Mouse (Mus musculus) CD4-positive helper T cell, adult 2 months (primary cell): ENCODE data around the gene Cebpzos.

Source experiments
- DNase-seq: peaks from one replicate; pipeline ENCODE4 v3.0.0-alpha.2; 2012; ENCODE audit warnings: low read depth, missing footprints, low spot score

Cebpzos gene

DNA sequence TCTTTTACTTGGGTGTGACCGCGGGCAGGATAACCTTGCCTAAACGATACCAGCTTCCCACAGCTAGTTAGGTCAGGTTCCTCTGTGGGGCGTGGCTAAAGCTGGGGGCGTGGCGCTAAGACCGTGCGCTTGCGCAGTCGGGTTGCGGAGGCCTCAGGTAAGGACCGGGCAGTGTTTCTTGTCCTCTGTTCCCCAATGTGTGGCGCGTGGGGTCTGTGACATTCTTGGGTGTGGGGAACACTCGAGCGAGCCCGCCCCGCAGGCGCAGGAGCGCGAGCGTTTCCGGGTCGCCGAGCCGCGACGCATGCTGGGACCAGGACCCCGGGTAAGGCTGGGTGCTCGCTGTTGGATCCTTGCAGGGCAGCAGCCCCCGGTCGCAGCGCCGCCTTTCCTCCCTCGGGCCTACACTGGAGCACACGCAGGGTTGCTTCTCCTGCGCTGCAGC is at the start of gene Cebpzos:
Cebpzos (plus strand) TSS at position 132 of the 445 bp plus-strand sequence.
- DNase-seq: peak; percentile 92

DNA sequence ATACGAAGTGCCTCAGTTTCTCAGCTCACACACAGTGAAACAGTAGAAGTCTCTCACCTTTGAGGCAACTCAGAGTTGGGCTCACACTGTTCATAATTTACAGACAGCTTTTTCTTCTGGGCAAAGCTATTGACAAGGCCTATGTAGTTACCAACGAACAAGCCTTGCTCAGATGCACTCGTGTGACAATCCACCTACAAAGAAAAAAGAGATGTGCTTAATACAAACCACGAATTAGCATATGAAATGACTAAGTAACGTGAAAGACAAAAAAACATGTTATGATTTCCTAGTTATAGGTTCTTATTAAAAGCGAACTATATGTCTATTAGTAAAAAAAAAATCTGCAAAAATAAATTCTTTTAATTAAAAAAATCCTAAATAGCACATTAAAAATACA is 42.4 kb upstream of the Cebpzos start:
- DNase-seq: no peak

DNA sequence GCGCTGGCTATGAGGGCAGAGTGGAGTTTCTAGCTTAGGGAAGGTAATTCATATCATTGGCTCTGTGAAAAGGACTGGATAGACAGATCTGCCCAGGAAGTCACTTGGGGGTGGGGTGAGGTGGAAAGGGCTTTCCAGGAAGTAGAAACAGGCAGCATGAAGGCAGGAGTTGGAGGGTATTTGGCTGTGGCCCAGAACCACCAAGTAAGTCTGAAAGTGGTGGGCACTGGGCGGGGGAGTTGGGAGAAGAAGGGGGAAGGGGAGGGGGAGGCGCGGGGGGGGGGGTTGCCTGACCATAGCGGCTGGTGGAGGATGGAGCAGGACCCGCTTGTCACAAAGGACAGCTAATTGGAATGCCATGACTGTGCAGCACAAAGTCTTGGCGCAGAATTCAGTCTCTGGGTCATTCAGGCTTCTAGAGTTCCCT is 34.4 kb upstream of the Cebpzos start:
- DNase-seq: peak; percentile 35

DNA sequence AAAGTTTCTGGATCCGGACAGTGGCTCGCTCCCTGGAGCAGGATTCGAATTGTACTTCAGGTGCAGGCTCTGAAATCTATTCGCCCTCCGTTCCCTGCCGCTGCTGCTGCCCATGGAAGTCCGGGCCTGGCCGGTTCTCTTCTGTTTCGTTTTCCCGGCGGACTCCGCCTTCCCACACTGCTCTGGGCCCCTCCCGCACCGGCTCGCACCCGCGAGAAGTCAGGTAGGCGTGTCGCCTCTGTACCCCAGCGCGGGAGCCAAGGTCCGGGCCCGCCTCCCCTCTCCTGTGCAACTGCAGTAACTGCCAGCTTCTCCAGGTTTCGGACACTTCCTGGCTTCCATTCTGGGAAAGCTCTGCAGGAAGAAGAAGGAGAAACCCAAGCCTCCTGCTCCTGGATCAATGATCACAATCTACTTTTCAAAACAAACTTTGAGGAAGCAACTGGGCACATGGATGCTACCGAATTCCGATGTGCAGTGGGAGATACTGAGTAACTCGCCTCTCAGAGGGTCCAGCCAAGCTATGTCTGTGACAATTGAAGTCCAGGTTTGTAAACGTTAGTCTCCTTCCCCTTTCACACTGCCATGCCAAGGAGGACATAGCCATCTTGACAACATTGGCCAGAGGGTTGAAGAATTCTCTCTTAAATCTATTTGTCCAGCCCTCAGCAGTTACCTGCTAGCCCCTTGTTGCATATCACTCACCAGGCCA is 33.7 kb upstream of the Cebpzos start, which contains the start of gene Eif2ak2:
Eif2ak2 (minus strand) TSS at position 173 of the 712 bp plus-strand sequence.
- DNase-seq: peak; percentile 67

DNA sequence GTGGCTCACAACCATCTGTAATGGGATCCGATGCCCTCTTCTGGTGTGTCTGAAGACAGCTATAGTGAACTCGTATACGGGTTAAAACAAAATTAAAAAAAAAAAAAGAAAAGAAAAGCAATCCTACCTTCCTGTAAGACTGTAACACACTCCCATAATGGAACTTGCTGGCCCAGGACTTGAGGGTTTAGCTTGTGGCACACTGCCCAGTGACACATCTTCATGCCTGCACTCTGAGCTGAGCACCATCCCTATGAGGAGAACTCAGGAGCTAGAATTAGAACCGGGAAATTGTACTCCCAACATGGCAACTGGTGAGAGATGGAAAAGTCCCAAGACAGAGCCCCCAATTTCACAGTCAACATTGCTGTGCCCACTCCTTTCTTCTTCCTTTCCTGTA is 33.0 kb upstream of the Cebpzos start:
- no peak for DNase-seq

DNA sequence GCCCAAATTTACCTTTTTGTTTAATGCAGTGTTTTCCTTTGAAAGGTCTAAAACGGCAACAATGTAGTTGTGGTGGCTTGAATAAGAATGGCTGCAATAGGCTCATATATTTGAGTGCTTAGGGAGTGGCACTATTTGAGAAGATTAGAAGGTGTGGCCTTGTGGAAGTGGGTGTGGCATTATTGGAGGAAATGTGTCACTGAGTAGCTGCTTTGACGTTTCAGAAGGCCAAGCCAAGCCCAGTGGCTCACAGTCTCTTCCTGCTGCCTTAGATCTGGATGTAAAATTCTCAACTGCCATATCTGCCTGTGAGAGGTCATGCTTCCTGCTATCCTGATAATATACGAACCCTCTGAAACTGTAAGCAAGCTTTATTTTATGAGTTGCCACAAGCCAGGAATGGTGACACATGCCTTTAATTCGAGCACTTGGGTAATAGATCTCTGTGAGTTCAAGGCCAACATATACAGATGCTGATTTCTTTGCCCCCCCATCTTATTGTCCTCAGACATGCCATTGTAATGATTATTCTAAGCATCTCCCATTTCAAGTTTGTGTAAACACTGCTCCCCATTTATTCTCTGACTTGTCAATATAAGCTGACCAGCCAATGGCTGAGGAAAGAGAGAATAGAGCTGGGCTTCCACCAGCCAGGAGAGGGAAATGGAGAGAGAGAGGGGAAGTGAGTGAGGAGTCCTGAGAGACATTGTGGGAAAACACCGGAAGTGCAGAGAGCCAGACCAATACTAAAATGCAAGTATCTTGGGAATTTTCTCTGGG is 30.8 kb upstream of the Cebpzos start:
- no peak for DNase-seq

DNA sequence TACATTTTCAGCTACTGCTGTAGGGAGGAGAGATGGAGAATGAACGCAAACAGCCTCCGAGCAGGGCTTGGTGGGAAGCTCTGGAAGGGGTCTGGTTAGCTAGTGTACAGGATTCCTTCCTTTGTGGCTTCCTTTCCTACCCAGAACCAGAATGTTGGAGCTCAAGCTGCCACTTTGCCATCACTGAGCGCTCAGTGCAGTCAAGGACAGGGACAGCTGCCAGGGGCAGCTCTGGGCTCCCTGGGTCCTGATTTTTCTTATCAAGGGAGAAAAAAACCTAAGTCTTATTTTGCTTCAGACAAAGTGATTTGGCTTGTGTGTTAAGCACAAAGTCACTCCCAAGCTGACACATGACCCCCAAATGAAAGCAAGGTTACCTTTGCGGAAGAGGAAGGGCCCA is 27.7 kb upstream of the Cebpzos start:
- no peak for DNase-seq

DNA sequence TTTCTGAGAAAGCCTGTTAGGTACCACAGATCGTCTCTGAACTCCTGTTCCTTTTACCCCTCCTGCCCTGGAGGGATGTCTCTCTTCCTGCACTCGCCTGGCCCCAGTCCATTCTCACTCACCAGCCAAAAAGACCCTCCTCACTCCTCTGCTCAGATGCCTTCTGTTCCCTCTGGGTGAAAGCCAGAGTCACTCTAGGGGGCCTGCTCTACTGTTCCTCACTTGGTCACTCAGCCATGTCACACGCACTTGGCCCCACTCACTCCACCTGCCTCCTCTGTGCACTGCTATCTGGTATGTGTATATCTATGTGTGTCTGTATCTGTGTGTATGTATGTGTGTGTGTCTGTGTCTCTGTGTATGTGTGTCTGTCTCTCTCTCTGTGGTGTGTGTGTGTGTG is 27.1 kb upstream of the Cebpzos start:
- DNase-seq: no peak

DNA sequence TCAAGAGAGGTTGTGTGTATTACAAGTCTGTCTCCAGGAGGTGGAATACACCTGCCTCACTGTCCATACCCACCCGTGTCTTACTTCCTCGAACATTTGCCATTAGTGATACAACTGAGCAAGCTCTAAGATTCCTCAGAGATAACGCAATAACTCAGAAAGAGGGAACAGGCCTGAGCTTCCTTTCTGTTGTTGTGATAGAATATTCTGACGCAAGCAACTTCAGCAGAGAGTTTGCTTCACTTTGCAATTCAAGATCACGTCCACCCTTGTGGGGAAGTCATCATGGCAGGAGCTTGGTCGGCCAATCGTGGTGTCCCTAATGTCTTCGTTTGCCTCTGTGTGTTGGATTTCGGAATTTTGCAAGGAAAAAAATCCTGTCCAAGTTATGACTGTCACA is 25.3 kb upstream of the Cebpzos start:
- DNase-seq: no peak

DNA sequence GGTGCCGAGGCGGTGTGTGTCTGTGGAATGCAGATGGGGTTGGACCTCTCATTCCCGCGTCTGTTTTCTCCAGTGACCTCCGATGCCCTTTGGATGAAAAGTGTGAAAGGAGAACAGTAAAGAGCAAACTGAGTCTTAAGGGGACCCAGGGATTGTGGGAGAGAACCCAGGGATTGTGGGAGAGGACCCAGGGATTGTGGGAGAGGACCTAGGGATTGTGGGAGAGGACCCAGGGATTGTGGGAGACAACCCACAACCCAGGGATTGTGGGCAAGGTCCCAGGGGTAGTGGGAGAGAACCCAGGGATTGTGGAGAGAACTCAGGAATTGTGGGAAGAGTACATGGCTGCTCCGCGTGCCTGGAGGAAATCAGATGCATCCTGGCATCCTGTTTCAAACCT is 21.3 kb upstream of the Cebpzos start:
- DNase-seq: no peak

DNA sequence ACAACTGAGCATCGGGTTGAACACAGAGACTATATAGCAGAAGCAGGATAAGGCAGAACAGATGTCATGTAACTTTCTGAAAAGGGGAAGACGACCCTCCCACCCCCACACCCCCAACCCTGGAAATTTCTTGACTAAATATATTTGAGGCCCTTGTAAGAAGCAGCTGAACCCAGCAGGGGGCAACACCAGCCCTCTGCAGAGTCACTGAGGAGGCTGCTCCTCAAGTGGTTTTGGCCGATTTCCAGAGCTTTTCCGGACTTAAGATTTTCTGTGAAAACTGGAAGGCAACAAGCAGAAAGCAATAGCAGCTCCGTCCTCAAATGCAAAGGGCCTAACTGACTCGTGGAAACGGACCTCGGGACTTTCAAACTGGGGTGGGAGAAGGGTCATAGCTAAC is 20.9 kb upstream of the Cebpzos start:
- DNase-seq: peak; percentile 34

DNA sequence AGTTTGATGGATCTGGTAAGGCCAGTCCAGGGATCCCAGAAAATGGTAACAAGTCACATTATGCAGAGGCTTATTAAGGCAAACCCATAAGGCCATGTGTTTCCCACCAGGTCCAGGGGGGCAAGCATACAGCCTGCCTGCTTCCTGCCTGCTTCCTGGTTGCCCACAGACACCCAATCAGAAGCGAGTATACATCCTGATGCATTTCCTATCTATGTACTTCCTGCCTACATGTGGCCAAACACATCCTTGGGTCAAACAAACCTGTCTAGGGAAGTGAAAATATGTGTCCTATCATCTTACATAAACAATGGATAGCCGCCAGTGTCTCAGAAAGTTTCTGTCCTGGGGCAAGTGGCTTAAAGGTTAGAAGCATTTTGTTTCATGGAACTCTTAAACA is 13.1 kb upstream of the Cebpzos start:
- no peak for DNase-seq

DNA sequence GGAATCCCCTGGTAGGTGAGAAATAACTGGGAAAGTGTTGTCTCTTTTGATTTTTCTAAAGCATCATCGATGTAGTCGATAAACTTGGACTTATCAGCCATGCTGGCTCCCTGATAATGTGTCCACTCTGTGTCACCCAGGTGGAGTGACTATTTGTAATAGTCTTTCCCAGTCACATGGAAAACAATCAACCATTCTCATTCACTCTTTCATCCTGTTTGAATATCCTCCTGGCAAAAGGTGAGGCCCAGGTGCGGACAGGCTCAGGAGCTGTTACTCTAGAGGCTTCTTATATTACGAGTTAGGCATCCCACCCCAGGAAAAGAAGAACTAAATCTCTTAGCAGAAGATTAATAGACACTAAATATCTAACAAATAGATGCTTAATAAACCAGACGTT is 9.4 kb upstream of the Cebpzos start, which contains the start of gene Sult6b1:
Sult6b1 (minus strand) TSS at position 101 of the 400 bp plus-strand sequence.
- DNase-seq: no peak

DNA sequence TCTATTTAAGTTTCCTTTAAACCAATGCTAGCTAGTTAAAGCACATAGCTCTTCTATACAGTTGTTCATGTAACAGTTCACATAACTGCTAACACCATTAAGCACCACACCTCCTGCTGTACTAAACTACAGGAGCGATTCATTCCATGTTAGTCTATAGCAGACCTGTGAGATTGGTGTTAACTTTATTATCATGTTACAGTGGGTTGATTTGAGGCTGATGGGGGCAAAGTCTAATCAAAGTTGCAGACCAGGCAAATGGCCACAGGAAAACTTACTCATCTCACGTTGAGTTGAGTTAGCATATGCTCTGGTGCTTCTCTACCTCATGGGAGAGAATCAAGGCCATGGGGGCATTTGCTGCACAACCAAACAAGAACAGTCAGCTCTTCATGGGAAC is 6.9 kb upstream of the Cebpzos start:
- no peak for DNase-seq

DNA sequence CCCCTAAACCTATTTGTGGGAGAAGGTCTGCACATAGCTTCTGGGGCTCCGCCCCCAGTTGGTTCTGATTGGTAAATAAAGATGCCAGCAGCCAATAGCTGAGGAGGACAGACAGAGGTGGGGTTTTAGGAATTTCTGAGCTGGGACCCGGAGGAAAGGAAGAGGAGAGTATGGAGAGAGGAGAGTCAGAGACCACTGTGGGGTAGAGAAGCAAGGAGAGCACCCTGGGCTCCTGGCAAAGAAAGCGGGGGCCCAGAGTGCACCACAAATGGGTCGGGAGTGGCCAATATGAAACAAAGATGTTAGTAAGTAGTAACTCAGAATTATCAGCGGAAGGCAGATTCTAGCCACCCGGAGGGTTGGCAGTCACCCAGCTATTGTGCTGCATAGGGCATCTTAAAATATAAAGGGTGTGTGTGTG is 3.4 kb upstream of the Cebpzos start:
- peak; percentile 15 for DNase-seq

DNA sequence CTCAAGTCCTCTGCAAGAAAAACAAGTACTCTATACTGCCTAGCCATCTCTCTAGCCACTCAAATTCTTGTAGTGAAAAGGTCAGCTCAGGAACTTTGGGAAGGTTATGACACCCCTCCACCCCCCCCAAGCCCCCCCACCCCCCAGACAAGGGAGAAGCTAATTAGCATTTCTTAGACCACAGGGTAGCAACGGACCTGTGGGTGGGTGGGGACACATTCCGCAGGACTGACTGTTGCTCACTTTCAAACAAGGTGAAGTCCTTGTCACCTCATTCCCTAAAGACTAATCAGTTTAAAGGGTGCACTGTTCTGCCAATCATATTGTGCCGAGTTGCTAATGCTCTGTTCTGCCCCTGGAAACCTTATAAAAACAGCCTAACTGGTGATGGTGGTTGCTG is 2.4 kb upstream of the Cebpzos start:
- no peak for DNase-seq

DNA sequence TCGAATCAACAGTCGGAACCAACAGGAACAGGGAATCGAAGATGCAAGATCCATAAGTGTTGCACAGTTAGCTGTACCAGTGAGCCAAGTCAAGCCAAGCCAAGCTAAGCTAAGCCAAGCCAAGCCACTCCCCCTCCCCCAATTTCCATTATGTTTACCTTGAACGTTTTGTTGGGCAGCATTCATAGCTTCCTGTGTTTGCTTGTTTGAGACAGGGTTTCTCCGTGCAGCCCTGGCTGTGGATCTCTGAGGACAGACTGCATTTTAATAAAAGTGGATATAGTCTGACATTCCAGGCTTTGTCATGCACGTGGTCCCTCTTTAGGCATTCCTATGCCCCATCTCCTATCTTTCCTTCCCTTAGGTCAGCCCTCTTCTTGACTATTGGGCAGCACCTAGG is 528 bp upstream of the Cebpzos start:
- peak; percentile 44 for DNase-seq

DNA sequence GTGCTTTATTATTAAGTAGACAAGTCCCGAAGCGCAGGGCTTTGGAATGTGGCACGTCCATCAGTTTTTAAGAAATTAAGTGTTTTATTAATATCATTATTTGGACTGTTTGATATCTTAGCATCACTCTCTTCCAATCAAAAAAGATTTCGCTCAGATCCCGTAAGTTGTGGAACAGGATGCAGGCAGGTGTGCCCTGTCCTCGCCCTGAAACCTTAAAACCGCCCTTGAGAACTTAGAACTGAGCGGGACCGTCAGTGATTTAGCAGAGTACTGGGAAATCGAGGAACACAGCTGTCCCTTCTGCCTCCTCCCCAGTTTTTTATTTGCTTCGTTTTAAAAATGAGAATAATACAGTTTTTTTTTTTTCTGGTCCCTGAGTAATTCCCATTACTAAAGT is 599 bp downstream of the Cebpzos start:
- DNase-seq: no peak

DNA sequence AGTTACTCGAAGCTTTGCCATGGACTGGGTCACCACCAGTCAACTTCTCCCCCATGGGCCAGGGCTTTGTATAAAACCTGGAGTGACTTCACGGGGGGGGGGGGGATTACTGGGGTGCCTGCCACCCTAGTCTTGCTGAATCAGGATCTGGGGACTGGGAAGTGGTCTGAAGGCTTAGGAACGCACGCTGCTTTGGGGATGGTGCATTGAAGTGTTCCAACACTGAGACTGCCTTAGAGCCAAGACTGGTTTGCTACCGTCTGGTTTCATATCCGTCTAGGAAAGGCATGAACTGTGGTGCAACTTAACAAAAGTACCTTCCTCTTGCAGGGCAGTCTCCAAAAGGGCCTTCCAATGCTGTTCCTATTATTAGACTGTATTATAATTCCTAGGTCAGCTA is 1.4 kb downstream of the Cebpzos start:
- no peak for DNase-seq

DNA sequence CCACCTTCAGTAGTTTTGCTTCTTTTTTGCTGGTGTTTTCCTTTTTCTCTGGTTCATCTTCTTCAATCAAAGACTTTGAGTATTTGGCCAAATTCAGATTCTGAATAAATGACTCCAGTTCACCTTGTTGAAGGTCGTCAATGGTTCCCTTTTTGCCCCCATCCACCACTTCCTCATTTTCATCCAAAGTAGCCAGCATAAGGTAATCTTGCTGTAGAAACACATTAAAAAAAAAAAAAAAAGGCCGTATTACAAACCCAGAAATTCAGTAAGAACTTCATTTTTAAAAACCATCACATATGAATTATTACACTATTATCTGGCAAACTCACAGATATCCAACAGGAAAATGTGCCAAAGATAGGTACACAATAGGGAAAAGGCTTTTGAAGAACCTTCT is 19.6 kb downstream of the Cebpzos start:
- DNase-seq: no peak

DNA sequence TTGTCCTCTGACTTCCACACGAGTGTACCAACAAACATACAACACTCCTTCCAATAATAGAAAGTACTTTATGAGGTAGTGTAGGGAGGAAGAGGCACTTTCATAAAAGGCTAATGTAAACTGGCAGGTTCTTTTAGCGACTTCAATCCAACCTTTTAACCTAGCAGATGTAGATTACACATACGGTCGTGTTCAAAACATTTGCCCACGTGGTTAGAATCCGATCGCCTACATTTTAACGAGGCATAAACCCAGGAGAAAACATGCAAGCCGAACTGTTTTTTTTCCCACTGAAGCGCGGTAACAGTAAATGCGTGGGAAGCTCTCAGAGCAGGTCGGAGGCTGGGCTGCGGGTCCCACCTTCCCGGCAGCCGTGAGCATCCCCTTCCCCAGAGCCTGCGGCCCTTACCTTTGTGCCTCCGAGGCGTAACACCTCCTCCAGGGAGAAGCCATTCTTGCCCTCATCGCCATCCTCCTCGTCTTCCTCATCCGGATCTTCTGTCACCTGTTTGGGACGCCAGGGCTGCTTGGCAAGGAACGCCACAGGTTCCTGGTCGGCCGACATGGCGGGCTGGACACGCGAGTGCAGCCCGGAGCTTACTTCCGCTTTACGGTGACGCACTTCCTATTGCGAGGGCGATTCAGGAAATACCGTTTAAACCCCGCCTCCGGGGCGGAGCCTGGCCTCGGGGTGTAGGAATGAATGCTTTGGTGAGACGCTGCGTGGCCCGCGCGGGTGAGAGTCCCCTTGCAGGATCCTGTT is 20.3 kb downstream of the Cebpzos start, which contains the start of the genes Cebpz and Ndufaf7:
Cebpz (minus strand) TSS at position 601 of the 763 bp plus-strand sequence.
Ndufaf7 (plus strand) TSS at position 671 of the 763 bp plus-strand sequence.
- DNase-seq: peak; percentile 98
